In the genomic region with DNA sequence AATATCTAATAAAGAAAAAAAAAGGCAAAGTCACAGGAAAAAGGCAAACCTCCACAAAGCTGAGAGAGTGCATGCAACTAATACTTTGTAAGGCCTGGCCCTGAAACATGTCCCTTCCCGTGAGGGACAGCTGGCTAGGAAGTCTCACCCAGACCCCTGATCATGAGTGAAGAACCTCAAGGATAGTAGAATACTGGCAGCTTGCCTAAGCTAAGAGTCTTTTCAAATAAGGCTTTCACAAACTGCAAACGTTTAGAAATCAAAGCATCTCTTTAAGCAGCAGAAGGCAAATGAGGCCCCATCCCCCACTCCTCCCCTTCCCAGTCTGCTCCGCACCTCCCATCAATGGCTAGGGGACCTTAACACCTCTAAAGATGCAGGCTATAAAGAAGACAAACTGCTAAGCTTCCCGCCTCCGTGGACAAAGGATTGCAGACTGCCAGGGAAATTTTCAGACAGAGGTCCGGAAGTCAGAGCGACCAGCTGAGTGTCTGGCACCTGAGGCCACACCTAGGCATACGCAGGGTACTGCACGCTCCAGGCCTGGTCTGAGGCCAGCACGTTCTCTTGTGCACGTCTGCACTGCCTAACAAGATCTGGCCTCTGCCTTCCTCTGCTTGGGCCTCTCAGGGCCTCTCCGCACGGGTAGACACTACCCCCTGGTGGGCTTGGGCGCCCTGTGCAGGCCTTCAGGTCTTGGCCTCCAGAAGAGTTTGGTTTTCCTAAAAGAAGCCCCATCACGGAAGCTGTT, we compare ENCODE assay signal across 8 mouse cellular contexts.
DNase-seq lines count a peak whose midpoint lies in the region; ATAC-seq and TF ChIP-seq lines count a peak whose summit lies in the region.

No protein-coding gene starts in this region.

- TF ChIP-seq EP300 in liver, embryonic 14.5 days (IDR thresholded peaks at IDR 0.05; ENCODE audit: low read depth): no peak

- H3K9ac ChIP-seq in liver, embryonic 14.5 days (replicated peaks): no peak overlapping the region
- H3K9ac ChIP-seq in neural tube, embryonic 13.5 days: peak overlapping the region; percentile 31; the same call in 1 of the 2 replicates

- H3K27me3 ChIP-seq in heart, embryonic 10.5 days (ENCODE audit: insufficient read depth, poor library complexity, severe bottlenecking): peaks cover 3% of the 10 kb centered on the region; the same call in 1 of the 2 replicates
- no peaks in the 10 kb centered on the region for H3K27me3 ChIP-seq in kidney, adult 2 months (replicated peaks; ENCODE audit: control insufficient read depth, insufficient read depth, low read length)
- no peaks in the 10 kb centered on the region for H3K27me3 ChIP-seq in liver, embryonic 14.5 days (ENCODE audit: control insufficient read depth, insufficient read depth, low read length)
- no peaks in the 10 kb centered on the region for H3K27me3 ChIP-seq in neural tube, embryonic 13.5 days

- H3K4me3 ChIP-seq in heart, embryonic 10.5 days: peak overlapping the region; percentile 48
- H3K4me3 ChIP-seq in kidney, adult 2 months (ENCODE audit: insufficient read depth, low read depth, low read length): peak overlapping the region; percentile 9; the same call in 1 of the 2 replicates
- no peak overlapping the region for H3K4me3 ChIP-seq in liver, embryonic 14.5 days (ENCODE audit: insufficient read depth in 1 of 2, low read depth in 2 of 2, low read length in 2 of 2)
- no peak overlapping the region for H3K4me3 ChIP-seq in neural tube, embryonic 13.5 days

- no peaks in the 10 kb centered on the region for H3K9me3 ChIP-seq in heart, embryonic 10.5 days
- H3K9me3 ChIP-seq in liver, embryonic 14.5 days (ENCODE audit: control insufficient read depth, low read length): no peaks in the 10 kb centered on the region
- no peaks in the 10 kb centered on the region for H3K9me3 ChIP-seq in neural tube, embryonic 13.5 days

- H3K36me3 ChIP-seq in heart, embryonic 10.5 days: no peaks in the 10 kb centered on the region
- H3K36me3 ChIP-seq in kidney, adult 2 months (ENCODE audit: control insufficient read depth, insufficient read depth, low read length): no peaks in the 10 kb centered on the region
- H3K36me3 ChIP-seq in liver, embryonic 14.5 days (replicated peaks; ENCODE audit: control insufficient read depth, insufficient read depth, low read depth): no peaks in the 10 kb centered on the region
- H3K36me3 ChIP-seq in neural tube, embryonic 13.5 days: no peaks in the 10 kb centered on the region

- H3K27ac ChIP-seq in heart, embryonic 10.5 days: peak overlapping the region; percentile 87
- H3K27ac ChIP-seq in kidney, adult 2 months (ENCODE audit: insufficient read depth, low read depth, low read length): no peak overlapping the region
- no peak overlapping the region for H3K27ac ChIP-seq in liver, embryonic 14.5 days
- H3K27ac ChIP-seq in neural tube, embryonic 13.5 days (replicated peaks): peak overlapping the region; percentile 63

- H3K4me1 ChIP-seq in heart, embryonic 10.5 days: peaks cover 9% of the 10 kb centered on the region
- H3K4me1 ChIP-seq in kidney, adult 2 months (ENCODE audit: control insufficient read depth, insufficient read depth, low read length): no peaks in the 10 kb centered on the region; the same call in 1 of the 2 replicates
- H3K4me1 ChIP-seq in liver, embryonic 14.5 days (replicated peaks; ENCODE audit: control insufficient read depth in 2 of 2, insufficient read depth in 2 of 2, low read length in 1 of 2): no peaks in the 10 kb centered on the region; a peak in 1 of 4 replicates
- H3K4me1 ChIP-seq in neural tube, embryonic 13.5 days (replicated peaks): peaks cover 19% of the 10 kb centered on the region

- ATAC-seq in liver, embryonic 14.5 days (ENCODE audit: insufficient read depth): no peak
- peak; percentile 97 for ATAC-seq in neural tube, embryonic 13.5 days (ENCODE audit: low read depth)

- DNase-seq in right cerebral cortex, postnatal 14 days: peak; percentile 55
- no peak for DNase-seq in right cerebral cortex, postnatal 25 days
- DNase-seq in embryo, embryonic 9.5 days (ENCODE audit: extremely low spot score): peak; percentile 86
- peak; percentile 93 for DNase-seq in heart, embryonic 10.5 days (ENCODE audit: low spot score)
- DNase-seq in kidney, adult 2 months: peak; percentile 80
- no peak for DNase-seq in liver, embryonic 14.5 days (ENCODE audit: low read depth in 3 of 3, low spot score in 3 of 3)
- peak; percentile 36 for DNase-seq in urinary bladder, adult 2 months (ENCODE audit: low spot score)

- peak; percentile 65; the same call in 1 of the 2 replicates for TF ChIP-seq CTCF in kidney, adult 2 months (conservative IDR thresholded peaks at IDR 0.05; ENCODE audit: insufficient read depth, insufficient read length, low read depth, low read length)
- TF ChIP-seq CTCF in liver, embryonic 14.5 days (IDR thresholded peaks at IDR 0.05; ENCODE audit: low read depth): peak; percentile 77

- TF ChIP-seq POLR2A in kidney, adult 2 months (IDR thresholded peaks at IDR 0.05; ENCODE audit: low read depth, low read length): no peak

- 10% methylated on average over 15 of the region's 15 CpGs for WGBS in heart, embryonic 10.5 days
- WGBS in kidney, adult 2 months: 11% methylated on average over 15 of the region's 15 CpGs
- WGBS in liver, embryonic 14.5 days (ENCODE audit: insufficient replicate concordance): 15% methylated on average over 15 of the region's 15 CpGs
- WGBS in neural tube, embryonic 13.5 days: 6% methylated on average over 15 of the region's 15 CpGs

- no peak overlapping the region for H3K4me2 ChIP-seq in liver, embryonic 14.5 days (ENCODE audit: low read depth)
- peak overlapping the region; percentile 28 for H3K4me2 ChIP-seq in neural tube, embryonic 13.5 days

Comparison
In these comparisons a context has a peak if more than half of its experiments do, and no peak if none do; other contexts are left out.
1. DNase-seq: peak in right cerebral cortex, postnatal 14 days (single experiment), embryo, embryonic 9.5 days (single experiment), heart, embryonic 10.5 days (single experiment), kidney, adult 2 months (single experiment) and urinary bladder, adult 2 months (single experiment); none in right cerebral cortex, postnatal 25 days (single experiment) and liver, embryonic 14.5 days (0 of 3).
2. H3K27ac ChIP-seq: peak in heart, embryonic 10.5 days (single experiment) and neural tube, embryonic 13.5 days (single experiment); none in kidney, adult 2 months (single experiment) and liver, embryonic 14.5 days (single experiment).
3. H3K4me3 ChIP-seq: peak in heart, embryonic 10.5 days (single experiment) and kidney, adult 2 months (single experiment); none in liver, embryonic 14.5 days (0 of 2) and neural tube, embryonic 13.5 days (single experiment).